Mouse (Mus musculus): ENCODE measurements around the gene Nemp1.
A peak's percentile ranks its signal among the peaks of the same experiment; 100 is the strongest.
"Not testable (repeated sequence)": the region's sequence is repeated elsewhere in the genome, so short reads cannot be mapped to it uniquely, and the experiment has no call there.

The Nemp1 gene

DNA sequence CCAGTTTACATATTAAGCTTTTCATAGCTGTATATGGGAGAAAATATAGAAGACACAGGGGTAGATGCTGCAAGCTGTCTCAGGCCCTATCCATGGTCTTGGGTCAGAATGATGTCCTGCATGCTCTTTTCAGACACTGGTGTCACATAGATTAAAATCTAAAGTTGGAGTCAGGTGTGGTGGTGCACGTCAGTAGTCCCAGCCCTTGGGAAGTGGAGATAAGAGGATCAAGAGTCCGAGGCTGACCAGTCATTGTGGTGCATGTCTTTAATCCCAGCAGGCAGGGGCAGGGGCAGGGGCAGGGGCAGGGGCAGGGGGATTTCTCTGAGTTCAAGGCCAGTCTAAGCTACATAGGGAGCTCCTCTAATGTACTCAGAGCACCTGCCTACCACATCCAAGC, 20.9 kb upstream of the Nemp1 start:
- DNase-seq (ENCODE audit: low spot score in 2 of 2), result no peak

DNA sequence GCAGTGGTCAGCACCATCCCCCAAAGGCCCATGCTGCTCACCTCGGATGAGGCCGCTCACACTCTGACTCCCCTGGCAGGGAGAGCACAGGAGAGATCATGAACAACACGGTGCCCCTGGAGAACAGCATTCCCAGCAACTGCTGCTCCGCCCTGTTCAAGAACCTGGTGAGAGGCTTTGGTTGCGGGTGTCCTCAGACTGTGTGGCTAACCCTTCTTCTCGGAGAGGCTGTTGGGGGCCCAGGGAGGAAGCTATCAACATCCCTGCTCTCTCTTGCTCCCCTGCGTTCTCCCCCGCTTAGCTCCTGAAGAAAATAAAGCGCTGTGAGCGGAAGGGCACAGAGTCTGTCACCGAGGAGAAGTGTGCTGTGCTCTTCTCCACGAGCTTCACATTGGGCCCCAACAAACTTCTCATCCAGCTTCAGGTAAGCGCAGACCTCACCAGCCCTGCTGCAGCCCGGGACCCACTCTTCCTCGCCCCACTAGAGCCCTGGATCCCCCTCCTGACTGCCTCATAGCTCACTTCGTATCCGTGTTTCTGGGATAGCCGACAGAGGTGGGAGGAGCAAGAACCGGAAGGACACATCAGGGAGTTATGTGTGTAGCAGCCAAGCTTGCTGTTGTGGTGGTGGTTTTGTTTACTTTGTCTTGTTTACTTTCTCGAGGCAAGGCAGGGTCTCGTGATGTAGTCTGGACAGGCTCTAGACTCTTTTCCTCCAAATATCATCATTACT, 13.6 kb upstream of the Nemp1 start:
- DNase-seq (ENCODE audit: low spot score in 2 of 2), result no peak

DNA sequence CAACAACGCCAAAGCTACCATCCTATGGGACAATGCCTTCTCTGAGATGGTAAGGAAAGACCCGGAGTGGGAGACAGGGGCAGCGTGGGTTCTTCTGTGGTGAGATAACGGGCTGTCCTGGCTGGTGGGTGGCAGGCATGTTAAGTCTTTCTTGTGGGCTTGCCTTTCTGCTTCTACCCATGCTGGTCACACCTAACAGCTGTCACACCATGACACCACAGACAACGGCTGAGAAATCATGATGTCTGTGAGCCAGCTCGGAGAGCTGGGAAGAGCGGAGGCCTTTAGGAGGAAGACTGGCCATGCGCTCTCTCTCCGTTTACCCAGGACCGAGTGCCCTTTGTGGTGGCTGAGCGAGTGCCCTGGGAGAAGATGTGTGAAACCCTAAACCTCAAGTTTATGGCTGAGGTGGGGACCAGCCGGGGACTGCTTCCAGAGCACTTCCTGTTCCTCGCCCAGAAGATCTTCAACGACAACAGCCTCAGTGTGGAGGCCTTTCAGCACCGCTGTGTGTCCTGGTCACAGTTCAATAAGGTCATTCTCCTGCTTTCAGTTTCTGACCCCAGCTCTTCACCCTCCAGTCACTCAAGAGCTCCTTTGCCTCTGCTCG, 11.6 kb upstream of the Nemp1 start:
- DNase-seq (ENCODE audit: low spot score in 2 of 2), result peak; percentile 65 to 80

DNA sequence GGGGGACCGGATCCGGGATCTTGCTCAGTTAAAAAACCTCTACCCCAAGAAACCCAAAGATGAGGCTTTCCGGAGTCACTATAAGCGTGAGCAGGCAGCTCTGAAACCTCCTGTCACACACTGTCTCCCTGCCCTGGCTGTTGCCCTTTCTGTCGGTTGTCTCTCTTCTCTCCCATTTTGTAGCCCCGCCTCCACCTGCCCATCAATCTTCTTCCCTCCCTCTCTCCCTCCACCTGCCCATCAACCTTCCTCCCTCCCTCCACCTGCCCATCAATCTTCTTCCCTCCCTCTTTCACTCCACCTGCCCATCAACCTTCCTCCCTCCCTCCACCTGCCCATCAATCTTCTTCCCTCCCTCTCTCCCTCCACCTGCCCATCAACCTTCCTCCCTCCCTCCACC, 9.1 kb upstream of the Nemp1 start:
- not testable (repeated sequence) for DNase-seq (ENCODE audit: low spot score in 2 of 2)

DNA sequence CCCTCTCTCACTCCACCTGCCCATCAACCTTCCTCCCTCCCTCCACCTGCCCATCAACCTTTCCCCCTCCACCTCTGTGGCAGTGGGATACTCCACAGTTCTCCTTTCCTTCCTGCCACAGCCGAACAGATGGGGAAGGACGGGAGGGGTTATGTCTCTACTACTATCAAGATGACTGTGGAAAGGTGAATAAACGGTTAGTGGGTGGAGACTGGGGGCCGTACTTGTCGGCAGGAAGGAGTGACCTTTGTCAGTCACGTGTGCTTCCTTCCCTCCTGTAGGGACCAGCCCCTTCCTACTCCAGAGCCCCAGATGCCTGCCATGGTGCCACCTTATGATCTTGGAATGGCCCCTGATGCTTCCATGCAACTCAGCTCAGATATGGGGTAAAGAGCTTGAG, 8.6 kb upstream of the Nemp1 start:
- no peak for DNase-seq (ENCODE audit: low spot score in 2 of 2)

DNA sequence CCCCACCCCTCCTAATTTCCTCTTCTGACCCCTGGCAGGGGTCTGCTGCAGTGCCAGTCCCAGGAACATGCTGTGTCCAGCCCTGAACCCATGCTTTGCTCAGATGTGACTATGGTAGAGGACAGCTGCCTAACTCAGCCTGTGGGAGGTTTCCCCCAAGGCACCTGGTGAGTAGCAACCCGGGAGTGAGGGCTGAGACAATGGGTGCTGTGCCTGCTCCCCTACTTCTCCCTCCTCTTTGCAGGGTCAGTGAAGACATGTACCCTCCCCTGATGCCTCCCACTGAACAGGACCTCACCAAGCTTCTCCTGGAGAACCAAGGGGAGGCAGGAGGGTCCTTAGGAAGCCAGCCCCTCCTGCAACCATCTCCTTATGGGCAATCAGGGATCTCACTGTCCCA, 7.2 kb upstream of the Nemp1 start:
- DNase-seq (ENCODE audit: low spot score in 2 of 2), result no peak

DNA sequence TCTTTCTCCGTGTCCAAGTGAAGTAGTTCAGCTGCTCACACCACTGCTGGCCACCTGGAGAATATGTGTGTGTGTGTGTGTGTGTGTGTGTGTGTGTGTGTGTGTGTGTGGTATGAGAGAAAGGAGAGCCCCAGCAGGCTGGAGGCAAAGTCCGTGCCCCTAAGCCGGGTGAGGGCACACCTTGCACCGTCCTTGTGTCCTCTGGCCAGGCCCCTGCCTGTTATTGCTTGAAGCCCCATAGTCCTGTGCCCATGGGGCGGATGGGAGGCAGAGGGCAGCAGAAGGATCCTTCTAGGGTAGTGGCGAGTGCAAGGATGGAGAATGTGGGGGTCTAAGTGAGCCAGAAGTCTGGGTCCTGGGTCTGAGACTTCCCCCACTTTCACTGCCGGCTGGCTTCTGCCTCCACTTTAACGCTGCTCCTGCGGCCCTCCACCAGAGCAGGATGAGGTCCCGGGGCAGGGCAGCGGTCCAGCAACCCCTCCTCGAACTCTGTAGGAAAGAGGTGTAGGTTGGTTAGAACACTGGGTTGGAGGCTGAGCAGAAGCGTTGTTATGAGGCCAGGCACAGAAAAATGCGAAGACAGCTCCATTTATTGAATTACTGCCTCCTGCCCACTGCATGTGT, 5.3 kb upstream of the Nemp1 start:
- no peak for DNase-seq (ENCODE audit: low spot score in 2 of 2)

DNA sequence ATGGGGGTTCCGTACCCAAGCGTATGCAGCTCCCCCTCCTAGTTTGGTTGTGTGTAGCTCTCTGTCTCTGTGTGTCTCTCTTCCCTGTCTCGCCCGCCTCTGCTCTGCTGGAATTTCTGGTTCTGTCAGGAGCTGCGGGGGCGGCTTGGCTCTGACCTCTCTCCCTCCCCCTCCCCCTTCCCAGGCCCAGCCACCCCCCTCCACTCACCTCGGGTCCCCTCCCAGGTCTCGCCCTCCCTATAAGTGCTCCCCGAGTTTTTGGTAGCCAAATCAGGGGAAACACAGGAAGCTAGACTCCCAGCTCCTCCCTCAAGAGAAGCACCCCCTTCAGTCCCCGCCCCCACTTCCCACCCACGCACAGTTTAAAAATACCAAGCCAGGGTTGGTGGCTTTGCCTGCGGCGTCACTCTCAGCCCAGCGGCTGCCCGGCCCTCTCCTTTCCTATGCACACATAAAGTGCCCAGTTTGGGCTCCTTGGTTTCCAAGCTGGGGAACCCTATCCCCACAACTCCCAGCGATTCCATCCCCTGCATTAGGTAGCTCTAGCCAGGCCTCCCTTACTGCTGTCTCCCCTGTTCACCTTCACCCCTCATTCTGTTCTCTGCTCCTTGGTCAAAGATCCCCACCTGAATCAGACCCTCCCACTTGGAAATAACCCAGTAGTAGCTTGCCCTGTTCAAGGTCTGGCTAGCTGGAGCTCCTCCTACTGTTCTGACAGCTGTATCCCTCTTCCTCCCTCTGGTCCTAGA, 4.6 kb upstream of the Nemp1 start:
- peak; percentile 53 to 56 for DNase-seq (ENCODE audit: low spot score in 2 of 2)

DNA sequence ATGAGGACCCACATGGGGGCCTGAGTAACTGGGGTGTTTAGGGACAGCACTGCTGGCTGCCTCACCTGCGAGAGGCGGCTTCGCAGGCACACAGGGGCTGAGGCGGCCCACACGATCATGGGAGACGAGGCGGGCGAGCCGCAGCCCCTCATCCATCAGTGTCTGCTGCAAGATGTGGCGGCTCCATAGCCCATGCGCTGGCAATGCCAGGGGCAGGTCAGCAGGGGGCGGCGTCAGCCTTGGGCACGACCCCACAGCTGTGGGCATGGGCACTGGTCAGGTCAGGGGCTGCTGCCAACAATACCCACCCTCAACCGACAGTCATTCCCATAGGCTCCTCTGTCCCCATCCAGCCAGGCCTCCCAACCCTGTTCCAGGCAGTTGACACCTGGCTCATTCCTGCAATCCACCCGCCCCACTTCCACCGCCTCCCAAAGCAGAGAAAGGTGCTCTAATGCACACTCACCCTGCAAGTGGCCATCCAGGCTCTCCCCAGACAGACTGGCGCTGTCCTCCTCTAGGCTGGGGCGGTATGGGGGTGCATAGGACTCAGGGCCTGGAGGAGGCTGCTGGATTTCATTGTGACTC, 3.9 kb upstream of the Nemp1 start:
- DNase-seq (ENCODE audit: low spot score in 2 of 2), result peak; percentile 22 to 51

DNA sequence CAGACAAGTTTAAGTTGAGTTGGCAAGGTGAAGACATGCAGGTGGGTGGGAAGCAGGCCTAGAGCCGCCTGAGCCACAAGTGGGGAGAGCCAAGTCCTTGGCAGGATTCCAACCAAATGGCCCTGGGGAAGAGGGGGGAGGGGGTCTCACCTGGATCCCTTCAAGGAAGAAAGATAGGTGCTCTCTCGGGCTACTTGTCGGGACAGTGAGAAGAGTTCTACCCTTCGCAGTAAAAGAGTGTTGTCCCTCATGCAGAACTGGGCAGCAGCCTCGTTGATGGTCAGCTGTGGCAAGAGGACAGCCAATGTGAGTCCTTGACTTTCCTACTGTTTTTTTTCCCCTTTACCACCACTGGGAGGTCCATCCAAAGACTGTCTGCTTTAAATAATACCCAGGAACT, 3.1 kb upstream of the Nemp1 start:
- no peak for DNase-seq (ENCODE audit: low spot score in 2 of 2)

DNA sequence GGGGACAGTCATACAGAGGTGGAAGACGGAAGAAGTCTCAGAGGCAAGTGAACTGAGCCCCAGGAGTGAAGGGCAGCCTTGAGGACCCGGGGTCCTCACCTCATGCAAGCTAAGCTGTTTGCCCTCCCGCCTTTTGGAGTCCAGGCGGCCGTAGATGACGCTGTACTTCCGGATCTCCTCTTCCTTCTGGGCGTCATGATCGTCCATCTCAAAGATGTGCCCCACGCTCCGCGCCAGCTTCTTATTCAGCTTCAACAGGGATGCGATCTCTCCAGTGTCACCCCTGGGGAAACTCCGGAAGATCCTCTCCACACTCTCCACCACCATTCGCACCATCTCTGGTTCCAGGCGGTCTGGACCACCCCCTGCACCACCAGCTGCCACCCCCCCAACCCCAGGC, 2.5 kb upstream of the Nemp1 start:
- no peak for DNase-seq (ENCODE audit: low spot score in 2 of 2)

DNA sequence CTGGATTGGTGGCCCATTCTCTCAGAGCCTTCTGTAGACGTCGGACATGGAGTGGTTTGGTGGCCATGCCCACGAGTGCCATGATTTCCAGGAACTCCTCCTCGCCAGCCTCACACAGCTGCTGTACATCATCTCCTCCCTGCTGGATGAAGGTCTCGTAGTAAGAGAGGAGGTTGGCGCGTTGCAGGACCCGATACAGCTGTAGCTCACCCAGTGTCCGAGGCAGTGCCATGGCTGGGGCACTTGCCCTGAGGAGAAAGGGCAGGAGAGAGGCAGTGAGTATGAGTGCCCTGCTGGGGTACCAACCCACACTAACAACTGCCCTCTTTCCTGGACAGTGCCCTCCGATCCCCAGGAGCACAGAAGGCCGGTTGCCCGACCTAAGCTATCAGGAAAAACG, 1.8 kb upstream of the Nemp1 start:
- DNase-seq (ENCODE audit: low spot score in 2 of 2), result no peak

DNA sequence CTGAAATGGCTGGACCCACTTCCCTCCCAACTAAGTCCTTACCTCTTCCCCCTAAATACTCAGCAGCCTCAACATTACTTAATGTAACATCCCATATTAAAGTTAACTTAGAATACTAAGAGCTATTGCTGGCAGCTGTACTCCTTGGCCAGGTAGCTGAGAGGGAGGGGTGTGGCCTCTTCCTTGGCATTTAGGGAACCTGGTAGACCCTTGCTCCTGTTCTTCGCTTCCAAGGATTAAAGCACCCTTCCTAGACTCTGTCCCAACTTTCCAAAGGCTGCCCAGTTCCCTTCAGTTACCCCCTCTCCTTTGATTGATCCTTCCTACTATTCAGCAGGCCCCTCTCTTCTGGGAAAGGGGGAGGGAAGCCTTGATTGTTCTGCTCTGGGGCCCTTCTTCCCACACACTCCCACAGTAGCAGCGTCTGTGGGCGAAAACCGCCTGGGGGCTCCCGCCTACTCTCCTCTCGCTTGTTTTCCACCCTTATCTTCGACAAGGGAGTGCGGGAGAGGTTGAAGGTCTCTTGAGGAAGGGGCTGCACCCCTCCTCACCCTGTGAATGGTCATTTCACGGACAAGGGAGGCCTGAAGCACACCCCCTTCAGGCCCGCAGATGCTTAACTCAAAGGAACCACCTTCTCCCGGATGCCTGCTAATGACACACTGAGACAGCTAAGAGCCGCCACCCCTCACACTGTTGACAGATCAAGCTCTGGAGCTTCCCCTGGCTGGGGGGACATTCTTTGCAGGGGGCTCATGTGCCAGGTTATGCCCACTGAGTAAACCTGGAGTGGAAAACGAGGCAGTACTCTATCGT, 1.1 kb upstream of the Nemp1 start:
- DNase-seq (ENCODE audit: low spot score in 2 of 2), result peak in 1 of 2 experiments; percentile 38

DNA sequence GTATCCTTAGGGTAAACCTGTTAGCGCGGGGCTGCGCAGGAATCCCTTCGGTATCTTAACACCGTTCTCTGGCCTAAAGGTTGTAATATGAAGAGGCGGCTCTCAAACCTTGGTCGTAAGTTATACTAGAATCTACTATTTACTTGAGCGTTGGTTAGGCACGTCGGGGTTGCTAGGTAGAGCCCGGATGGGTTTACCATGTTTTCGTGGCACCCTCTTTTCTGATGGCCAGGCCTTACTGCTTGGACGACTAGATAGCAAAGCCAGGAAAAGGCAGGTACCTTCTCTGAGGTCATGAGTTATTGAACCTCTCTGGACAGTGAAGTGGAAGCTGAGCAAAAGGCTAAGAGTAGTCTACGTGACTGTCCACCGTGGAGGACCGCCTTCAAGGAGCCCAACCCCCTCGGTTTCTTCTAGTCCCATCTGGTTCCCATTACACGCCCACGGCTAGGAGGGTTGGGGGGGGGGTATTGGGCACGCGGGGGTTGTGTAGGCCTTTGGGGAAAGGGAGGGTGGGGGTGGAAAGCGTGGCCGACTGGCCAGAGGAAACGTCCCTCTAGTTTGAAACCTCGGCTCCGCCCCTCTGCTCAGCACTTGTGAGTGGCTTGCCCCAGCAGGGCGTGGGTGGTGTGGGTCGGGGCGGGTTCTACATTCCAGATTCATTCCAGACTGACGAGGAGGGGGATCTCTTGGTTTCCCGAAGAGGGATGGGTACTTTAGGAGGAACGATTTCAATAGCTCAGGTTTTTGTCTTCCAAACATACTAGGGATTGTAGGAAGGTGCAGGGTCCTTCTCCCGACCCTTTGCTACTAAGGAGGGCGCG, 780 bp downstream of the Nemp1 start:
- DNase-seq (ENCODE audit: low spot score in 2 of 2), result peak; percentile 82 to 83

DNA sequence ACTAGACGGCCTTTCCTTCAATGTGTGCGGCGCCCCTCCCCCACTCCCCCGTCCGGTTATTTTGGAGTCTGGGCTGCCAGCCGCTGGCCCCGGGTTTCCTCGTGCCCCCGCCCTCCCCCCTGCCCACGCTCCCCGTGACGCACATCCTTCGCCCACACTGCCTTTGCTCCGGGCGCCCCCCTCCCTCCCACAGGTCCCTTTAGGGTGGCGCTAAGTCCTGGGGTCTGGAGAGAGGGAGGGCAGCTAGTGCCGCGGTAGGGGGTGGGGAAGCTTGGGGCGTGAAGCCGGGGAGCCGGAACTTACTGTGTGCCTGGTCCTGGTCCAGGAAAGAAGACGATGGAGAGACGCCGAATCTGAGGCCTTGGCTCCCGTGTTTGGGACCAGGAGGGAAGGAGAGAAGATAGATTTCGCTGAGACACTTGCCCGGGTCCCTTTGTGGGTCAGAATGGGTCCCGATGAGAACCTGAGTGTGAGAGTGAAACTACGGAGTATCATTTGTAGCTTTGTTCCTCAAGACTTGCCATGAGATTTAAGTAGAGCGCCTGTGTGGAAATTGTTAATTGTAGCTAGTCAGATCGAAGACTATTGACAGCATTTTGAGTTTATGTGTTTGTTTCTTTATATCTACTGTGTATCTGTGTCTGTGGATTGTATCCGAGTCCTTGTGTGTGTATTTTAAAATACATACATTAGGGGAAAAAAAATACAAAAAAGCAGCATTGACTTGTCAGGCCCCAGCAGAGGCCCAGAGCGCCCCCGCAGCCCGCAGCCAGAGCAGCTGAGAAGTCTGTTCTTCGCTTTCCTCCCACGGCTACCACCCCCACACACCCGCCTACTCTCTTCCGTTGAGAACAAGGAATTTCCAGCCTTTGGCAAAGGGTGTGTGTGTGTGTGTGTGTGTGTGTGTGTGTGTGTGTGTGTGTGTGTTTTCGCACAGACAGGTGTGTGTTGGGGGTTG, 1.7 kb downstream of the Nemp1 start, which contains the start of gene Nab2:
Gene Nab2 (minus strand): TSS at position 476 of the 958 bp plus-strand sequence.
- peak; percentile 88 to 90 for DNase-seq (ENCODE audit: low spot score in 2 of 2)

DNA sequence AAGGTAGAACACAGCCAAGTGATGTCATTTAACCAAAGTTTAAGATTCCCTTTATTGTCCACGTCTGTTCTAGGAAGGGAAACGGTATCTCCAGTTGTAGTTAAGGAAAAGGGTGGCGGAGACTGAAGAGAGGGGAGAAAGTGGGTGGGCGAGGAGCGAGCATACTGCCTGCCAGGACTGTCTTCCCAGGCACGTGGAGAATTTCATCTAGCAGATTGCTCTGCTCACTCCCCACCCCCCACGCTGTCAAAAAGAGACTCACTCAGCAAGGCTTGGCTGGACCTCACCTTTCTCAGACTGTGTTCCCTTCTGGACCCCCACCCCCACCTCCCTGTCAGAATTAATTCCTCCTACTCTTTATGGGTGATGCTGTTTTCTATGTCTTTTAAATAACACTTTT, 2.5 kb downstream of the Nemp1 start:
- no peak for DNase-seq (ENCODE audit: low spot score in 2 of 2)

DNA sequence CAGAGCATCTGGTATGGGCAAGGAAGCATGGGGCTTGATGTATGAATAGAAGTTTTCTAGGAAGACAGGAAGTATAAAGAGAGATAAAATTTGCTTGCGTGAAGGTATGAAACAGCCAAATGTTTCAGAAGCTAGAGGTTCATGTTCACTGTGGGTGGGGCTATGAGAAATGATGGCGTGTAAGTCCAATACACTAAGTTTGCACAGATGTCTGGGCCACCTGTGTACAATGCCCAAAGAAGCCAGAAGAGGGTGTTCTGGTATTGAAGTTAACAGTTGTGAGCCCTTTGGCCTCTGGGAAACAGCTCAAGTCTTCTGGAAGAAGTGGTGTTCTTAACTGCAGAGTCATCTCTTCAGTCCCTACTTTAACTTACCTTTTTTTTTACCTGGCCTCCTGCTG, 3.5 kb downstream of the Nemp1 start:
- no peak for DNase-seq (ENCODE audit: low spot score in 2 of 2)

DNA sequence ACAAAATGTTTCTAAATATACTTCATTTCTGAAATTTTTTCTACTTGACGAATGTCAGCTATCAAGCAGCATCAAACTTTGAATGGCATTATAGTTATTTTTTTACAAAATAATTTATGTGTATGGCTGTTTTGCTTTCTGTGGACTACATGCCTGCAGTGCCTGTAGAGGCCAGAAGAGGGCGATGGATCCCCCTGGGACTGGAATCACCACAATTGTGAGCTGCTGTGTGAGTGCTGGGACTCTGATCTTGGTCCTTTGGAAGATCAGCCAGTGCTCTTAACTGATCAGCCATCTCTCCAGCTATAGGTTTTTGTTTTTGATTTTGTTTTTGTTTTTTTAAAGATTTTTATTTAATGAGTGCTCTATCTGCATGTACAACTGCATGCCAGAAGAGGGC, 4.6 kb downstream of the Nemp1 start:
- peak; percentile 55 to 66 for DNase-seq (ENCODE audit: low spot score in 2 of 2)

DNA sequence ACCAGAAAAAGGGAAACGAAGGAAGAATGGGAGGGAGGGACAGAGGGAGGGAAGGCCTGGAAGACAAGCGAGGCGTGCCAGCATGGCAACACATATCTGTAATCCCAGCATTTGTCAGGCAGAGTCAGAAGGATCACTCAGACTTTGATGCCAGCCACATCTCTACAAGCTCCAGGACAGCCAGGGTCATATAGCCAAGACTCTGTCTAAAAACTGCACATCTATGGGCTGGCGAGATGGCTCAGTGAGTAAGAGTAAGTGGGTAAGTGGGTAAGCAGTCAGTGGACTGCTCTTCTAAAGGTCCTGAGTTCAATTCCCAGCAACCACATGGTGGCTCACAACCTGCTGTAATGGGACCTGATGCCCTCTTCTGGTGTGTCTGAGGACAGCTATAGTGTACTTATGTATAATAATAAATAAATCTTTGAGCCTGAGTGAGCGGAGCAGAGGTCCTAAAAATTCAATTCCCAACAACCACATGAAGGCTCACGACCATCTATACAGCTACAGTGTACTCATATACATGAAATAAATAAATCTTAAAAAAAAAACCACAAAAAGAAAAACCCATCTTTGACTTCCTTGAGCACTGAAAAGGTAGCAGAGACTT, 7.5 kb downstream of the Nemp1 start:
- no peak for DNase-seq (ENCODE audit: low spot score in 2 of 2)
